Mouse (Mus musculus): ENCODE measurements around the gene H1fnt. TPM values are rescaled to one million over a fixed set of nuclear protein-coding genes. Genes with fewer than 3 reads are reported as not detected.
A peak's percentile ranks its signal among the peaks of the same experiment; 100 is the strongest.

H1fnt gene
- not detected in 2 replicates for total RNA-seq (2017)

GRCm38 (mm10) chr15:98257193-98257592 lies at the start of gene H1fnt:
H1fnt (minus strand) TSS chr15:98257293.
- ATAC-seq (replicated peaks; ENCODE audit: low read depth, poor library complexity, severe bottlenecking): no peak

GRCm38 (mm10) chr15:98295628-98296551 lies 38.8 kb upstream of the H1fnt start, which contains the start of gene Zfp641:
Zfp641 (minus strand) TSS chr15:98296161.
- ATAC-seq (replicated peaks; ENCODE audit: low read depth, poor library complexity, severe bottlenecking): 0 out of 2 replicates have a peak, but pooled peaks have one; percentile 18

GRCm38 (mm10) chr15:98293651-98294050 lies 36.6 kb upstream of the H1fnt start:
- no peak for ATAC-seq (replicated peaks; ENCODE audit: low read depth, poor library complexity, severe bottlenecking)

GRCm38 (mm10) chr15:98288566-98288965 lies 31.5 kb upstream of the H1fnt start:
- ATAC-seq (replicated peaks; ENCODE audit: low read depth, poor library complexity, severe bottlenecking): no peak

- ATAC-seq (replicated peaks; ENCODE audit: low read depth, poor library complexity, severe bottlenecking): no peak
Observed at GRCm38 (mm10) chr15:98286418-98286817, 29.3 kb upstream of the H1fnt start.

GRCm38 (mm10) chr15:98257776-98258175 lies 683 bp upstream of the H1fnt start:
- ATAC-seq (replicated peaks; ENCODE audit: low read depth, poor library complexity, severe bottlenecking): no peak

- no peak for ATAC-seq (replicated peaks; ENCODE audit: low read depth, poor library complexity, severe bottlenecking)
Observed at GRCm38 (mm10) chr15:98256271-98256670, 822 bp downstream of the H1fnt start.

- ATAC-seq (replicated peaks; ENCODE audit: low read depth, poor library complexity, severe bottlenecking): peak; percentile 72
Observed at GRCm38 (mm10) chr15:98235442-98235841, 21.7 kb downstream of the H1fnt start.

GRCm38 (mm10) chr15:98234350-98234749 lies 22.7 kb downstream of the H1fnt start, which contains the start of gene Olfr286:
Olfr286 (minus strand) TSS chr15:98234450.
- ATAC-seq (replicated peaks; ENCODE audit: low read depth, poor library complexity, severe bottlenecking): no peak

- ATAC-seq (replicated peaks; ENCODE audit: low read depth, poor library complexity, severe bottlenecking): no peak
Observed at GRCm38 (mm10) chr15:98226096-98226495, 31.0 kb downstream of the H1fnt start.

- no peak for ATAC-seq (replicated peaks; ENCODE audit: low read depth, poor library complexity, severe bottlenecking)
Observed at GRCm38 (mm10) chr15:98225610-98226009, 31.5 kb downstream of the H1fnt start.

GRCm38 (mm10) chr15:98222377-98222776 lies 34.7 kb downstream of the H1fnt start:
- no peak for ATAC-seq (replicated peaks; ENCODE audit: low read depth, poor library complexity, severe bottlenecking)

GRCm38 (mm10) chr15:98220877-98221276 lies 36.2 kb downstream of the H1fnt start, which contains the start of the genes Gm44579 and Olfr287:
Gm44579 (minus strand) TSS chr15:98220977.
Olfr287 (minus strand) TSS chr15:98221056.
- no peak for ATAC-seq (replicated peaks; ENCODE audit: low read depth, poor library complexity, severe bottlenecking)

- no peak for ATAC-seq (replicated peaks; ENCODE audit: low read depth, poor library complexity, severe bottlenecking)
Observed at GRCm38 (mm10) chr15:98214130-98214529, 43.0 kb downstream of the H1fnt start.

GRCm38 (mm10) chr15:98213336-98213870 lies 43.7 kb downstream of the H1fnt start:
- no peak for ATAC-seq (replicated peaks; ENCODE audit: low read depth, poor library complexity, severe bottlenecking)

GRCm38 (mm10) chr15:98209676-98210075 lies 47.4 kb downstream of the H1fnt start:
- no peak for ATAC-seq (replicated peaks; ENCODE audit: low read depth, poor library complexity, severe bottlenecking)

Other genes with a start within 250 kb of the H1fnt start
- gene Pfkm, start 164.7 kb downstream of the H1fnt start, total RNA-seq (2017): 33.3 and 42.2 TPM in 2 replicates
- 53.2 and 56.1 TPM in 2 replicates for gene Senp1, start 163.5 kb downstream of the H1fnt start, total RNA-seq (2017)
- gene Asb8, start 91.7 kb downstream of the H1fnt start, total RNA-seq (2017): 17.7 and 21.9 TPM in 2 replicates
- gene Ccdc184, start 90.1 kb downstream of the H1fnt start, total RNA-seq (2017): not detected in 2 replicates
- gene Olfr288, start 61.8 kb downstream of the H1fnt start, total RNA-seq (2017): not detected in 2 replicates
- not detected in 2 replicates for gene Gm44579, start 36.3 kb downstream of the H1fnt start, total RNA-seq (2017)
- not detected in 2 replicates for gene Olfr287, start 36.2 kb downstream of the H1fnt start, total RNA-seq (2017)
- gene Olfr286, start 22.8 kb downstream of the H1fnt start, total RNA-seq (2017): not detected in 2 replicates
- not detected in 2 replicates for gene Zfp641, start 38.9 kb upstream of the H1fnt start, total RNA-seq (2017)
- gene Olfr285, start 60.1 kb upstream of the H1fnt start, total RNA-seq (2017): not detected in 2 replicates
- gene Olfr284, start 83.7 kb upstream of the H1fnt start, total RNA-seq (2017): not detected in 2 replicates
- gene Olfr283, start 123.7 kb upstream of the H1fnt start, total RNA-seq (2017): not detected in 2 replicates
- gene Olfr282, start 173.9 kb upstream of the H1fnt start, total RNA-seq (2017): not detected in 2 replicates
- not detected in 2 replicates for gene Olfr281, start 195.3 kb upstream of the H1fnt start, total RNA-seq (2017)
- gene OR5BS1P, start 212.6 kb upstream of the H1fnt start, total RNA-seq (2017): not detected in 2 replicates
- not detected in 2 replicates for gene Lalba, start 225.4 kb upstream of the H1fnt start, total RNA-seq (2017)
- not detected in 2 replicates for gene Olfr279, start 235.1 kb upstream of the H1fnt start, total RNA-seq (2017)